Mouse (Mus musculus) thymus, postnatal 14 days (tissue): ENCODE data around the gene Plpp7.

Experiments
- DNase-seq: peaks from one replicate; pipeline ENCODE4 v3.0.0; 2021

The Plpp7 gene

GRCm38 (mm10) chr2:32095351-32096121, at the start of gene Plpp7:
TSS of gene Plpp7 (plus strand) at chr2:32095528.
- DNase-seq = no peak

GRCm38 (mm10) chr2:32046009-32046408, 49.3 kb upstream of the Plpp7 start:
- peak; percentile 79 for DNase-seq

- peak; percentile 88 for DNase-seq
Observed at GRCm38 (mm10) chr2:32047323-32047722, 48.0 kb upstream of the Plpp7 start.

GRCm38 (mm10) chr2:32051791-32052190, 43.5 kb upstream of the Plpp7 start:
- peak; percentile 78 for DNase-seq

GRCm38 (mm10) chr2:32052418-32052817, 42.9 kb upstream of the Plpp7 start:
- DNase-seq = peak; percentile 71

GRCm38 (mm10) chr2:32055357-32055965, 39.9 kb upstream of the Plpp7 start:
- DNase-seq = peak; percentile 65

GRCm38 (mm10) chr2:32056524-32056923, 38.8 kb upstream of the Plpp7 start:
- DNase-seq = no peak

- DNase-seq = peak; percentile 73
Observed at GRCm38 (mm10) chr2:32057360-32057759, 38.0 kb upstream of the Plpp7 start.

GRCm38 (mm10) chr2:32057794-32058193, 37.5 kb upstream of the Plpp7 start:
- no peak for DNase-seq

GRCm38 (mm10) chr2:32058241-32058640, 37.1 kb upstream of the Plpp7 start:
- peak; percentile 70 for DNase-seq

- DNase-seq = no peak
Observed at GRCm38 (mm10) chr2:32058716-32059115, 36.6 kb upstream of the Plpp7 start.

GRCm38 (mm10) chr2:32059613-32060012, 35.7 kb upstream of the Plpp7 start:
- DNase-seq = no peak

GRCm38 (mm10) chr2:32060228-32060805, 35.0 kb upstream of the Plpp7 start:
- DNase-seq = peak; percentile 65

GRCm38 (mm10) chr2:32061189-32061588, 34.1 kb upstream of the Plpp7 start:
- peak; percentile 64 for DNase-seq

- peak; percentile 78 for DNase-seq
Observed at GRCm38 (mm10) chr2:32061722-32062505, 33.4 kb upstream of the Plpp7 start.

- peak; percentile 85 for DNase-seq
Observed at GRCm38 (mm10) chr2:32062626-32063410, 32.5 kb upstream of the Plpp7 start.

- DNase-seq = no peak
Observed at GRCm38 (mm10) chr2:32063451-32064151, 31.7 kb upstream of the Plpp7 start.

GRCm38 (mm10) chr2:32064913-32065312, 30.4 kb upstream of the Plpp7 start:
- DNase-seq = peak; percentile 84

- peak; percentile 84 for DNase-seq
Observed at GRCm38 (mm10) chr2:32065371-32065791, 29.9 kb upstream of the Plpp7 start.

- no peak for DNase-seq
Observed at GRCm38 (mm10) chr2:32066005-32066404, 29.3 kb upstream of the Plpp7 start.

GRCm38 (mm10) chr2:32068811-32069607, 26.3 kb upstream of the Plpp7 start:
- DNase-seq = no peak
